Mouse (Mus musculus): ENCODE measurements around the gene Ofd1. TPM values are rescaled to one million over a fixed set of nuclear protein-coding genes. Genes with fewer than 3 reads are reported as not detected.

Ofd1 gene
- total RNA-seq, 2 experiments from 2014 or later = 4.5 to 6.1 TPM

GRCm38 (mm10) chrX:166360455-166360854 is 80.0 kb downstream of the Ofd1 start:
- DNase-seq (ENCODE audit: low spot score) = no peak

- no peak for DNase-seq (ENCODE audit: low spot score)
Measured at GRCm38 (mm10) chrX:166359927-166360440, 80.5 kb downstream of the Ofd1 start.

GRCm38 (mm10) chrX:166358955-166359354 is 81.5 kb downstream of the Ofd1 start:
- DNase-seq (ENCODE audit: low spot score) = no peak

DNA sequence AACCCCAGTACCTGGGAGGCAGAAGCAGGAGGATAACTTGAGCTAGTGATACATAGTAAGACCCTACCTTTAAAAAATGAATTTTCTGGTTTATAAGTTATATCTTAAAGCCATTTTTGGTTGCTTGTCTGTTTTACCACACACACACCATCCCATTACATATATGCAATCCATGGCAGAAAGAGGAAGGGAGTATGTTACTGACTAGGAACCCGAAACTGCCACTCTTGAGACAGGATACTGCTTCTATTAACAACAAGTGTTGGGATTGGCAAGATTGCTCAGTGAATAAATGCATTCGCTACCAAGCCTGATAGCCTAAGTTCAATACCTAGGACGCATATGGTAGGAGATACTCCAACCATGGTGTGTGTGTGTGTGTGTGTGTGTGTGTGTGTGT is 84.2 kb downstream of the Ofd1 start:
- no peak for DNase-seq (ENCODE audit: low spot score)

DNA sequence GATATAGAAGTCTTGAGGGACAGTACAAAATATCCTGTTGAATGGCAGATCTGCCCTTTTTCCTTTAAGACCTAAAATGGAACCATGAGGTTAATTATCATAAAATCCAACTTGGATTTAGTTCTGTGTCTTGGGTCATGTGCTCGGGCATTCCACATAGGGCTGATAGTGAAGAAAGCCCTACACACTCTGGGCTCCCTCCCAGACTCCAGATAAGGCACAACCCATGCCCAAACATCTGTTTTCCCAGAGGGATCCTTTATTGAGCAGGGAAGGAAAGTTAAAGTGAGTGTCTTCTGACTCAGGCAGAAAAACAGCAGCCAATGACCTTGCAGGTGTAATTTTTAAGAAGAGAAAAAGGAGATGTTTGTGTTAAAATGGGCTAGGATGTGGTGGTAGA is 85.6 kb downstream of the Ofd1 start:
- no peak for DNase-seq (ENCODE audit: low spot score)

DNA sequence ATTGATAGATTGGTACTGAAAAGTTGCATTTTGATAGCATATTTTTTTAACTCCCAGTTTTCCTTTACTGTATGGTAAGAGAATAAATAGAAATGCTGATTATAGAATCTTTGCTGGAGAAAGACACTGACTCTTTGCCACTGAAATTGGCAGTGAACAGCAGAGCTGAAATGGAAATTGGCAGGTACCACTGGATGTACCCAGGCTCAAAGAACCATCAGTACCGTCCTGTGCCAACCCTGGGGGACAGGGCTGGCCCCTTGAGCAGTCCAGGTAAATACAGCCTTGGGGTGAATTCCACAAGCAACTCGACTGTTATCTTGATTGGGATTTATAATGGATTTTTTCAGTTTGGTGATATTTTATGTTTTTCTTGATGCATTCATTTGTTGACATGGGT is 87.1 kb downstream of the Ofd1 start:
- peak; percentile 1 for DNase-seq (ENCODE audit: low spot score)

GRCm38 (mm10) chrX:166351790-166352189 is 88.7 kb downstream of the Ofd1 start:
- peak; percentile 36 for DNase-seq (ENCODE audit: low spot score)

GRCm38 (mm10) chrX:166348634-166349033 is 91.9 kb downstream of the Ofd1 start:
- no peak for DNase-seq (ENCODE audit: low spot score)

- DNase-seq (ENCODE audit: low spot score) = no peak
Measured at GRCm38 (mm10) chrX:166348086-166348485, 92.4 kb downstream of the Ofd1 start.

DNA sequence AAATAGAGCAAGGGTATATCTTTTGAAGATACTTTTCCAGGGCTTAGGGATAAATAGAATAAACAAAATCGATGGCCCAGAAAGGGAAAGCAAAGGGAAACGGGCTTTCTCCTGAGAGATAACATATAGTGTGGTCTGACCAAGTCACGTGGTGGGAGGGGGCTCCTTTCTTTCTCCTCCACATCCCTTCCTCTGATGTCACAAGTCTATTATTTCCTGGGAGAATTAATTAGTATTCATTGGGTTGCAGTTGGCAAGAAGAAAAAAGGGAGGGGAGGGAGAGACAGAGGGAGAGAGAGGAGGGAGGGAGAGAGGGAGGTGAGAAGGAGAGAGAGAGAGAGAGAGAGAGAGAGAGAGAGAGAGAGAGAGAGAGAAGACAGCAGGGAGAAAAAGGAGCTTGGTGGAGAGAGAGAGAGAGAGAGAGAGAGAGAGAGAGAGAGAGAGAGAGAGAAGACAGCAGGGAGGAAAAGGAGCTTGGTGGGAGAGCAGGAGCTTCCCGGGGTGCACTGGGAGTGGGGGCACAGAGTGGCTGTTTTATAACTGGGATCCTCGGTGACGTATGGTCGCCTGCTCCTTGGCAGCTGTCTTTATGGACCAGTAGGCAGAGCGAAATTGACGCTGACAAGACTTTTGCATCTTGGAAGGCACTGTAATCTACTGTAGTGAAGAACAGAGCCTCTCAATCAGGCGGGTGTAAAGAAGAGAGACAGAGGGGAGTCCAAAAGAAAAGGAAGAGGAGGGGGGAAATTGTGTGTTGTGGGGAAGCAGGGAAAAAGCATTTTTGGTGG is 96.1 kb downstream of the Ofd1 start:
- no peak for DNase-seq (ENCODE audit: low spot score)

GRCm38 (mm10) chrX:166341795-166342194 is 98.7 kb downstream of the Ofd1 start:
- no peak for DNase-seq (ENCODE audit: low spot score)

Other genes starting within 250 kb of the Ofd1 start
- 1 to 10 TPM; 3.5 to 4.2 TPM for gene Gpm6b, start 201.8 kb downstream of the Ofd1 start, total RNA-seq (2021)
- 10 to 100 TPM; 16.5 to 19.3 TPM for gene Trappc2, start 130 bp downstream of the Ofd1 start, total RNA-seq (2021)
- 10 to 100 TPM; 17.6 to 20.6 TPM for gene Rab9, start 39.2 kb upstream of the Ofd1 start, total RNA-seq (2021)
- 1 to 10 TPM; 1.5 to 4.4 TPM for gene Tceanc, start 77.9 kb upstream of the Ofd1 start, total RNA-seq (2021)
- under 1 TPM; 0.11 to 0.38 TPM for gene Egfl6, start 145.0 kb upstream of the Ofd1 start, total RNA-seq (2021)

Data from gastrocnemius, adult 18-20 months (tissue).